Mouse (Mus musculus): ENCODE measurements around the gene Pappa. TPM values are rescaled to one million over a fixed set of nuclear protein-coding genes. Genes with fewer than 3 reads are reported as not detected.

The Pappa gene
- polyA plus RNA-seq, 1 experiment = 0.33 TPM

DNA sequence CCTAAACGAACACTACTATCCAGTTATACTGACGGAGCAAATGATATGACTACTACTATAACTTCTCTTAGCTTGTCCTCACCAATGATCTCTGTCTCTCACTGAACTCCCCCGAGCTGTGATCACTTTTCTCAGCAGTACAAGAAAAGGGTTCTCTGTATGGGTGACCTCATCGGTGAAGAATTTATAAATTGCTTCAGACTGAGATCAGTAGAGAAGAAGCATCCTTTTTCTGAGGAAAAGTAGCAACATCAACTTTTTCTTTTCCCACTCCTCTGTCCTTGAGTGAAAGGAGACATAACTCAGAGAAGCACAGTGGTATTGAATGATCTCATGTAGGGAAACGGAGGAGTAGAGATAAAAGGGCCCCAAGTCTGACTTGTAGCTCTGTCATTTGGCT lies 79.7 kb downstream of the Pappa start:
- WGBS = 65% methylated on average over 5 of the region's 5 CpGs
- no peaks in the 10 kb centered on the region for H3K4me1 ChIP-seq (ENCODE audit: control insufficient read depth, insufficient read depth, low read length)
- TF ChIP-seq POLR2A (IDR thresholded peaks at IDR 0.05; ENCODE audit: borderline replicate concordance, extremely low read depth, low read depth, low read length) (no peak), CTCF (IDR thresholded peaks at IDR 0.05; ENCODE audit: insufficient read depth, low read length) (no peak)
- no peak for DNase-seq
- H3K4me3 ChIP-seq (replicated peaks; ENCODE audit: extremely low read depth, low read depth, low read length) = no peak overlapping the region

DNA sequence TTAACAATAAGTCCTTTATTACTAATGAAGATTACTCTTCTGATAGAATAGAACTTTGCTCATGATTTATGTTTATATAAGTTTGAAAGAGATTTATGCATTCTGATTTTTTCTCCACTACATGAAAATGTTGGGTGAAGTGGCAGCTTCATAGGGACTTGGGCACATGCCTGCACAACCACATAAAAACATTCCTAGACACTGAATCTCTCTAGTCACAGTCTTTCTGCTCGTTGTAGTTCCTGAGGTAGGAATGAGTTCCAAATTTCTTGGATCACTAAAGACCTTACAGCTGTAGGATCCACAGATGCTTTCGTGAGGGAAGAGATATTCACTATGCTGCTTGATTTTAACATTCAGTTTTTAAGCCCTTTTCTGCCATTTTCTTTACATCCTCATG lies 81.5 kb downstream of the Pappa start:
- 52% methylated on average over 2 of the region's 2 CpGs for WGBS
- no peaks in the 10 kb centered on the region for H3K4me1 ChIP-seq (ENCODE audit: control insufficient read depth, insufficient read depth, low read length)
- TF ChIP-seq POLR2A (IDR thresholded peaks at IDR 0.05; ENCODE audit: borderline replicate concordance, extremely low read depth, low read depth, low read length) = no peak
- no peak for TF ChIP-seq CTCF (IDR thresholded peaks at IDR 0.05; ENCODE audit: insufficient read depth, low read length)

DNA sequence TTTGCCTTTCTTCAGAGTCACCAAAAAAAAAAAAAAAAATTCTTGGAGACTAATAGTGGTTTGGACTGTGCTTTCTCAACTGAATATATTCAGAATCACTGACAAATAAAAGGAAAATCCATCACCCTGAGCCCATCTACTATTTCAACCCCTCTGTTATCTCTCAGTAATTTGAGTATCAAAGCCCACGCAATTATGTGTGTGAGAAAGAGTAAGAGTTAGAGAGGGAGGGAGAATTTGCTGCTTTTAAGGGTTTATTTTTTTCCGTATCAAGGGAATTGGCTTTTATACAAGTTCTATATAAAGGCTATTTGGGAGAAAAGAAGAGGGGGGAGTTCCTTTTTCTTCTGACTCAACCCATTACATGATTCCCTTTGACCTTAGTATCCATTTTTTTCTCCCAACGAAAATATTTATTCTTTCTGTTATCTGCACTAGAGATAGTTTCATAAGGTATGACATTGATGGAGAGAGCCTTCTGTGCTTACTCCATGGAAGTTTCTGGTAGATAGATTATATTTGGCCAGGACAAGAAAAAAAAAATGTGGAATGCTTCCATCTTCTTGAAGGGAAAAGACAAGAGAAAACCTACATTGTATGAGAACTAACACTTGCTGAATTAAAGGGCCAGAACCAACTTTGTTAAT lies 85.5 kb downstream of the Pappa start:
- WGBS = 41% methylated on average over 3 of the region's 3 CpGs
- no peak for DNase-seq
- TF ChIP-seq CTCF (IDR thresholded peaks at IDR 0.05; ENCODE audit: insufficient read depth, low read length) (no peak), POLR2A (IDR thresholded peaks at IDR 0.05; ENCODE audit: borderline replicate concordance, extremely low read depth, low read depth, low read length) (no peak)

More for the DNA sequence above, 81.5 kb downstream of the Pappa start:
- no peak overlapping the region for H3K4me3 ChIP-seq (replicated peaks; ENCODE audit: extremely low read depth, low read depth, low read length)
- no peak for DNase-seq

DNA sequence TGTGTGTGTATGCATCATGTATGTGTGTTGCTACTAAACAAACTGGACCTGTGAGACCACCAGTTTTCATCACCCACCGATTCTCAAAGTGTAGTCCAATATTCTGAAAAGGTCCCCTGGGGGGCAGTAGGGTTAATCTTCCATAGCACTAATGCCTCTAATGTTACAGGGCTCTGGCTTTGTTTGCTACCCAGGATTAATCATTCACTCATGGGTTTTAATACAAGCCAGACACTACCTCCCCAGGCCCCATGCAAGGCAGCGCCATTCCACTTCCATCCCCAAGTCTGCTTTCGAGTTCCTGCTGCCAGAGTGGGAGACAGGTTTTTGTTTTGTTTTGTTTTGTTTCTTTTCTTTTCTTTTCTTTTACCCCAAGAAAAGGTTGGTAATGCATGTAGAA lies 92.7 kb downstream of the Pappa start:
- DNase-seq = no peak
- WGBS = 61% methylated on average over 3 of the region's 3 CpGs
- TF ChIP-seq CTCF (IDR thresholded peaks at IDR 0.05; ENCODE audit: insufficient read depth, low read length) = no peak
- TF ChIP-seq POLR2A (IDR thresholded peaks at IDR 0.05; ENCODE audit: borderline replicate concordance, extremely low read depth, low read depth, low read length) = no peak
- H3K4me3 ChIP-seq (replicated peaks; ENCODE audit: extremely low read depth, low read depth, low read length) = no peak overlapping the region
- no peaks in the 10 kb centered on the region; the same call in 1 of the 2 replicates for H3K4me1 ChIP-seq (ENCODE audit: control insufficient read depth, insufficient read depth, low read length)

More for the DNA sequence above, 85.5 kb downstream of the Pappa start:
- H3K4me1 ChIP-seq (ENCODE audit: control insufficient read depth, insufficient read depth, low read length) = no peaks in the 10 kb centered on the region
- H3K4me3 ChIP-seq (replicated peaks; ENCODE audit: extremely low read depth, low read depth, low read length) = no peak overlapping the region

DNA sequence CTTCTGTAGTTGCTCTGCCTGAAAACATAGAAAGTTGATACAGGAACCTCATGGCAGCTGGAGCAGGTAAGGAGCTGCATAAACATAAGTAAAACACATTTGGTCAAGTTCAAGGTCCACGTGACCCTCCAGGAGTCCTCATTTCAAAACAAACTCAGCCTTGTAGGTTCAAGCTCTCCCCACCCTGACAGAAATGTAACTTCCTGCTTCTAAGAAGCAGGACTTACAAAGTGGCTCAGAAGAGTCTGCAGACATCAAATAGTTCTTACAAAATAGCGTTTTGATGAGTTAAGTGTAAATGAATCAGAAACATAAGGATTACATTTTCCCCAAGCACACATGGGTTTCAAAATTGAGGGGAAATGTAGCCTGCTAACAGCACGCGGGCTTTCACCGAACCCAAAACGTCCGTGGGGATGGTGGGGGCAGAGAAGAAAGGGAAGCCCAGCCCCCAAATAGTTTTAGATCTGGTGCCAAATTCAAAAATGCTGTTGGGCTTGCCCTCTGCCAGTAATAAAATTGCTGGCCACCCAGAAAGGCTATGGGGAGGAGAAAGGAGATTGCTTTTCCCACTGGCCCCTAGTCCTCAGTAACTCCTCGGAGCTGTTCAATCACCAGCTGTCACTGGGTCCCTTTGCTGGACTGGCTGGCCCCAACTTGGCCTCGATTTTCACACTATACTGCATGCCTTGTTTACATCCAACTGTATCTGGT lies 93.8 kb downstream of the Pappa start:
- TF ChIP-seq POLR2A (IDR thresholded peaks at IDR 0.05; ENCODE audit: borderline replicate concordance, extremely low read depth, low read depth, low read length) = no peak
- no peak for TF ChIP-seq CTCF (IDR thresholded peaks at IDR 0.05; ENCODE audit: insufficient read depth, low read length)

DNA sequence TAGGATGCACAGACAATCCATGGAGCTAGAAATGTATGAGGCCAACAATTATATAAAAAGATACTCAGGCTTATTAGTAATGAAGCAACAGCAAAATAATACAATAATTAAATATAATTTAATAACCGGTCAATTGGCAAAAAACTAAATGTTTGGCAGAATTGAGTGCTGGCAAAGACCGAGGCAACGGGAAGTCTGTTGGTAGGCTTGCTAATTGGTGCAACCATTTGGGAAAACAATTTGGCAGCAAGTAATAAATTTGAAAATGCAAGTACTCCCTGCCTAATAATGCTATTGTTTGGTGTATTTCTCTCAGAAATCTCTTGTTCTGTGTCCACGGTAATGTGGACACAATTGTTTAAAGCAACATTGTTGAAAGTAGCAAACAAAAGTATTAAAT lies 99.9 kb downstream of the Pappa start:
- TF ChIP-seq POLR2A (IDR thresholded peaks at IDR 0.05; ENCODE audit: borderline replicate concordance, extremely low read depth, low read depth, low read length) = no peak
- no peak for TF ChIP-seq CTCF (IDR thresholded peaks at IDR 0.05; ENCODE audit: insufficient read depth, low read length)
- Histone ChIP-seq H3K4me3 (replicated peaks; ENCODE audit: extremely low read depth, low read depth, low read length) (no peak overlapping the region), H3K4me1 (ENCODE audit: control insufficient read depth, insufficient read depth, low read length) (no peaks in the 10 kb centered on the region)
- DNase-seq = no peak
- 80% methylated on average over 4 of the region's 4 CpGs for WGBS

More for the DNA sequence above, 93.8 kb downstream of the Pappa start:
- Histone ChIP-seq H3K4me1 (ENCODE audit: control insufficient read depth, insufficient read depth, low read length) (no peaks in the 10 kb centered on the region; the same call in 1 of the 2 replicates), H3K4me3 (replicated peaks; ENCODE audit: extremely low read depth, low read depth, low read length) (no peak overlapping the region)
- no peak for DNase-seq
- 22% methylated on average over 9 of the region's 9 CpGs for WGBS

DNA sequence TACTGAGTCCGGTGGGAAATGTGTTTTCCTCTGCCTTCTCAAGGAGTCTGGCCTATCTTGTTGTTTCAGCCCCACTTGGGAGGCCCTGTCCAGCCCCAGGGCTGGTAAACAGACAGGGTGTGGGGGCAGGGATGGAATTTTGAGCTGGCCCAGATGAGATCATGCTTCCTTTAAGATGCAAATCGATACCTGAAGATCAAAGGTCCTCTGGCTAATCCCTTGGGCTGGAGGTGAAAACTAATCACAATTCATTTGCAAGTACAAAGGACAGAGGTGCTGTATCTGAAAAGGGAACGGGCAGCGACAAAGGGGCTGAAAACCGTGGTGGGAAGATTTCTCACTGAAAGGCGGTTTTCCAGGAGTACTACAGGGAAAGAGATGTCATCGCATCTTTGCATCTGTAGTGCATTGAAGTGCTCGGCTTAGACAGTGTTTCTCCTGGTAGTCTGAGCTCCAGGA lies 114.6 kb downstream of the Pappa start:
- H3K4me3 ChIP-seq (replicated peaks; ENCODE audit: extremely low read depth, low read depth, low read length) = no peak overlapping the region
- 38% methylated on average over 8 of the region's 8 CpGs for WGBS
- DNase-seq = no peak
- no peaks in the 10 kb centered on the region for H3K4me1 ChIP-seq (ENCODE audit: control insufficient read depth, insufficient read depth, low read length)
- TF ChIP-seq CTCF (IDR thresholded peaks at IDR 0.05; ENCODE audit: insufficient read depth, low read length) = no peak
- TF ChIP-seq POLR2A (IDR thresholded peaks at IDR 0.05; ENCODE audit: borderline replicate concordance, extremely low read depth, low read depth, low read length) = no peak

DNA sequence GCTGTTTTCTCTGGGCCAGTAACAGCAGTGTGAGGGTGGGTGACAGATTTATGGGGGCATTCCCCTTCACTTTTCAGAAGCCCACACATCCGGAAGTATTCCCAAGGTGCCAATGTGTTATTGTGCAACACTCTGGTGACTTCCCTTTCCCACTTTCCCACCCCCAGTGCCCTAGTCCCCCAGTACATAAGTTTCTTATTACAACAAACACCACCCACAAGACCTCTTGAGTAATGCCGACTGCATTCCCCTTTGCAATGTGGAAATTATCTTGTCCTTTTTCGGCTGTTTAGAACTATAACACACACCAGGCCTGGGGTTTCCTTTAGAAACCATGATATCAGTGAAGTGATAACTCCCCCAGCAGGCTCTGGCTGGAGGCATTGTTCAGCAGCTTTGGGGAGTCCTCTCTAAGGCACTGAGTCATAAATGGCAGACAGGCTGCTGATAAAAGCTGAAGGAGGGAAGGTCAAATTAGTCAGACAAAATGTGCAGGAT lies 118.5 kb downstream of the Pappa start:
- H3K4me1 ChIP-seq (ENCODE audit: control insufficient read depth, insufficient read depth, low read length) = no peaks in the 10 kb centered on the region
- 23% methylated on average over 3 of the region's 3 CpGs for WGBS
- DNase-seq = no peak
- H3K4me3 ChIP-seq (replicated peaks; ENCODE audit: extremely low read depth, low read depth, low read length) = no peak overlapping the region
- TF ChIP-seq POLR2A (IDR thresholded peaks at IDR 0.05; ENCODE audit: borderline replicate concordance, extremely low read depth, low read depth, low read length) (no peak), CTCF (IDR thresholded peaks at IDR 0.05; ENCODE audit: insufficient read depth, low read length) (no peak)

DNA sequence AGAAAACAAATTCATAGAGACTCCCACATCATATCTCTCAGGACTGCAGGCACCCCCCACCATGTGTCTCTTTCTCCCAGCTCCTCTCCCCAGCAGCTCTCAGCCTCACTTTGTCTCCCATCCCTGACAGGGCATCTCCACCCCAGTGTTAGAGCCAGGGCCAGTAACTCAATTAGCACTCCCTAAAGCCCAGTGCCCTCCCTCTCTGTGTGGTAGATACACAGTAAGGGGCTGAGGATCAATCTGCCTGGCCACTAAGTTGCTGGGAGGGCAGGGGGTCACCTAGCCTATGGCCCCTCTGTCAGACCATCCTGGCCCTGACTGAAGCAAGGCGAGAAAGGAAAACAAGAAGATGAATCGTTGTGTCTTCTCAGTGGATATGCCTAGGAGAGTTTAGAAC lies 119.3 kb downstream of the Pappa start:
- Histone ChIP-seq H3K4me3 (replicated peaks; ENCODE audit: extremely low read depth, low read depth, low read length) (no peak overlapping the region), H3K4me1 (ENCODE audit: control insufficient read depth, insufficient read depth, low read length) (no peaks in the 10 kb centered on the region)
- WGBS = 35% methylated on average over 2 of the region's 2 CpGs
- no peak for DNase-seq
- TF ChIP-seq CTCF (IDR thresholded peaks at IDR 0.05; ENCODE audit: insufficient read depth, low read length) (no peak), POLR2A (IDR thresholded peaks at IDR 0.05; ENCODE audit: borderline replicate concordance, extremely low read depth, low read depth, low read length) (no peak)

Measured in lung, adult 2 months (tissue).